Mouse (Mus musculus) liver, postnatal 0 days (tissue): ENCODE measurements around the gene Btnl4.

Experiments
- CTCF ChIP-seq: sonication (generic); IDR thresholded peaks from 2 replicates; pipeline ENCODE4 v1.5.1; 2016; ENCODE audit warnings: antibody characterized with exemption, low read depth
- EP300 ChIP-seq: IDR thresholded peaks from 2 replicates; pipeline ENCODE4 v1.6.1; 2016; ENCODE audit warnings: antibody characterized with exemption, low read depth, mild to moderate bottlenecking

- TF ChIP-seq EP300, result no peak
- no peak for TF ChIP-seq CTCF
Measured at GRCm38 (mm10) chr17:34476427-34476826, 691 bp downstream of the Btnl4 start.
